Mouse (Mus musculus): ENCODE measurements around the gene Nfic.
"Not testable (repeated sequence)": the region's sequence is repeated elsewhere in the genome, so short reads cannot be mapped to it uniquely, and the experiment has no call there.

Nfic gene

GRCm38 (mm10) chr10:81460951-81461350 is 5.5 kb upstream of the Nfic start:
- DNase-seq (ENCODE audit: extremely low spot score, low spot score) = no peak

- no peak for DNase-seq (ENCODE audit: extremely low spot score, low spot score)
These were observed 5.0 kb upstream of the Nfic start for GRCm38 (mm10) chr10:81460471-81460870.

DNA sequence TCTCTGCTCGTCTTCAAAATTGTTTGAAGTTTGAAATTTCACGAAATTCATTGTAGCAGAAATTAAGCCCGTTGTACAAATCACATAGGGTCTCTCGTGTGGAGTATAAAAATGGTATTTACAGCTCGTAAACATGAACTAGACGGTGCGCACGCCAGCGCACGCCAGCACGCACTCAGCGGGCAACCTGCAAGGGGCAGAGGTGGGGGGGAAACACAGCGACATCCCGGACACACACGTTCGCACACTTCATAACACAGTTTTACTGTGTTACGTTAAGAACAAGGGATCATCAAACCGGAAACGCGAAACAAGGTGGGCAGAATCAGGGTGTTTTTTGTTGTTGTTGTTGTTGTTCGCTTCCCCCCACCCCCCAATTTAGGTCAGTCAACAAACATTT is 4.0 kb upstream of the Nfic start:
- DNase-seq (ENCODE audit: extremely low spot score, low spot score) = no peak

- no peak for DNase-seq (ENCODE audit: extremely low spot score, low spot score)
These were observed 2.8 kb upstream of the Nfic start for GRCm38 (mm10) chr10:81458267-81458666.

GRCm38 (mm10) chr10:81457624-81458023 is 2.2 kb upstream of the Nfic start:
- no peak for DNase-seq (ENCODE audit: extremely low spot score, low spot score)

DNA sequence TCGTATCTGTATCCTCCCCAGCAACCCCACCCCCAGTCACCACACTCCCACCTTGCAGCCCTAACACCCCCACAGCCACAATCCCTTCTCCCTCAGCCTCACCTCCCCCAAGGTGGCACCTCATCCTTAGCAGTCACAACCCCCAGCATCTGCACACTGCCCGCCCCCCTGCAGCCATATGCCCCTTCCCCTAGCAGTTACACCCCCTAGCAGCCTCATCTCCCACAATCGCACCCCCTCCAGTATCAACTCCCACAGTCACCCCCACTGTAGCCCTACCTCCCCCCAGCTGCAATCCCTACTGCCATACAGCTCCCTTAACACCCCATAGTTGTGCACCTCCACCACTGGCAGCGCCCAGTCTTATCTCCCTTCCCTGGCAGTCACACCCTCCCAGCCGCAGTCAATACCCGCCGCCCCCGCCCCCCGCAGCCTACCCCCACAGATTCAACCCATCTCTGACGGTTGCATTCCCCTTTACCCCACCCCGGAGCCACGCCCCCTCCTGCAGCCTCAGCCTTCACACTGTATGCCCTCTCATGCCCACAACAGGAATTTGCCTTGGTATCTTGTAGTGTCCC is 1.6 kb upstream of the Nfic start:
- DNase-seq (ENCODE audit: extremely low spot score, low spot score) = no peak

DNA sequence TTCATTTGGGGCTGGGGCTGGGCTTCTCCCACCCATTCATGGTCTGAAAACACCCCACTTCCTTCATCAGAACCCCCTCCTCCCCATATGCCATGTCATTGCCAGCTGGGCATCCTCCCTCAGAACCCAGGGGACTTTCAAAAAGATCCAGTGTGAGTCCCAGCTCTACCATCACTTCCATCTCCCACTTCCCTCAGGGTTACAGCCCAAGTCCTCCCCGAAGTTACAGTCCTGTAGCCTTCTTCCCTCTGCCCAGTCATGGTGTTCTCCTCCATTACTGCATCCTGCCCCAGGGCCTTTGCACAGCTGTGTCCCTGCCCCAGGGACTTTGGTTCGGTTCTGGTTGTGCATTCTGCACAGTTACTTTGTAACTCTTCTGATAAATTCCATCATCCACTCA is 1.3 kb downstream of the Nfic start:
- no peak for DNase-seq (ENCODE audit: extremely low spot score, low spot score)

DNA sequence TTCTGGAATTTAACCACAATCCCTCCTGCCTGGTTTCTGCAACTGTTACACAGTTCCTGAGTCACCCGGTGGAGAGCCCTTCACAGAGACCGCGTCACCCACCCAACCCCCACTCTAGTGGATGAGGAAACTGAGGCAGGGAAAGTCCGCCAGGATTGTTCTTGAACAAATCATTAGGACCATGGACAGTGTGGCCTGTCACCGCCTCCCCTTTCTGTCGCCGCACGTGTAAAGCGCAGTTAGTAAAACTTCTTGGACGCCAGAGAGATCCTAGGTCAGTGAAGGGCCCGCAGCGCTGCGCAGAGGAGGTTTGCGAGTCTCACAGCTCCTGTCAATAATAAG is 2.5 kb downstream of the Nfic start:
- DNase-seq (ENCODE audit: extremely low spot score, low spot score) = no peak

DNA sequence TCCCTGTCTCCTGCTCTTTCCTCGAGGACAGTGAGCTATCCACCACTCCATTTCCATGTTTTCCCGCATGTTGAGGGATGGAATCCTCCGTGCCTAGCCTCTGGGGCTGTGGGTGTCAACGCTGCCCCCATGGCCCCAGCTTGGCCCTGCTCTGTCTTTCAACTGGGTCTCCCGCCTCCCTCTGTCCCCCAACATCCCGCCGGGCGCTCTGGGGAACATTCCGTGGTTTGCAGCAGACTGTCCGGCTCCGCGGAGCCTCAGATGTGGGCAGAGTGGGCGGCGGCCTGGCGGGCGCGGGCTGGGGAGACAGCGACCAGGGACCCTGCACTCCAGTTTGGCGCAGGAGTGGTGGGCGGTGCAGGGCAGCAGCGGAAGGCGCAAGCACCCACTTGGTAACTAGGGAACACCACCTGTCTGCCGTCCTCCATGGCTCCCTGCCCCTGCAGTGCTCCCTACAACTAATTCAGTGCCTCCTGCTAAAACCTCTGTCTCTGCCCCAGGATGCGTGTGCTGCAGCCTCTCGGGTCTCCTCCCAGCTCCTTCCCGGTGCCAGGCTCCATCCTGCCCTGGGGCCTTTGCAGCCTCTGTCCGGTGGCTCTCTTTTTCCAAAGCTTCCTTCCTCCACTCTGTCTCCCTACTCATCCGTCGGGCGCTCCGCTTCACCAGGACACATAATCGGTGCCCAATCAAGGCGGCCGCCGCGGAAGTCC is 3.0 kb downstream of the Nfic start:
- no peak for DNase-seq (ENCODE audit: extremely low spot score, low spot score)

- no peak for DNase-seq (ENCODE audit: extremely low spot score, low spot score)
These were observed 4.1 kb downstream of the Nfic start for GRCm38 (mm10) chr10:81451365-81451745.

DNA sequence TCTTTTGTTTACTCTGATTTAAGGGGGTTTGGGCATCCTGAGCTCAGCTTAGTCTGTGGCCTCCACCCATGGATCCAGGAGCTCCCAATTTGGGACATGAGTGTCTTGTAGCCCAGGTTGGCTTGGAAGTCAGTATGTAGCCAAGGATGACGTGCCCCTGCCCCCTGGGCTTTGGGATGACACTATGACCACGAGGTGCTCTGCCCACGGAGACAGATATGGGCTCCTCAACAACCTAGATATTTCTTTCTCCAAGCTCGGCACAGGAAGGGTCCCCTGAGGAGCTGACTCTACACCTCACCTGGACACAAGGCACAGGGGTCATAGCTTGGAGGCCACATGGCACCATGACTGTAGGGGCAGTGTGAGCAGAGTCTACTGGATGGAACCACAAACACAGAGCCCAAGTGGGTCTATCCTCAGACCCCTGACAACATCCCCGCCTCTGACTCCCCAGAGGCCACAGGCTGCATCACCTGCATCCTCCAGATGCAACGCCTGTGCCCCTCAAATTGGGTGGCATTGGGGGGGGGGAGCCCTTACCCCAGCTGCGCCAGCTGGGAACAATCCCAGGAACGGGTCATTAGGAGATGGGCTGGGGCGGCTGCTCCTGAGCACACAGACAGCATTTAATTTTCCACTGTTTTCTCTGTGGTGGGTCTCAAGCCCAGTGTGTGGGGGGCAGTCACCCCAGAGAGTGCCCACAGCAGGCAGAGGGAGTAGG is 4.6 kb downstream of the Nfic start:
- DNase-seq (ENCODE audit: extremely low spot score, low spot score) = no peak

DNA sequence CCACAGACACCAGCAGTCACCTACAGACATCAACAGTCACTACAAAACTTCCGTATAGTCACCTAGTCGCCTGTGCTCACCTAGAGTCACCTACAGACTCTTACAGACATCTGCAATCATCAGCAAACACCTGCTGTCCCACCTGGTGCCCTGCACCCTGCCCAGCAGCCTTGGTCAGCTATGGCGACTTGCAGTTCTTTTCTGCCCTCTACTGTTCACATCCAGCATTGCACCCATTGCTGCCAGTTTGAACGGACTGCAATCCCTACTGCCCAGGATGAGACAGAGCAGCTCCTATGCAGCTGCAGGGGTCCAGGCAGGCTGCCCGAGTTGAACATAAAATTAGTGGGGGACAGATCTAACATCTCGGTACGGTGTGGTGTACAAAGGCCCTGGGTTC is 5.3 kb downstream of the Nfic start:
- peak; percentile 88 for DNase-seq (ENCODE audit: extremely low spot score, low spot score)

- DNase-seq (ENCODE audit: extremely low spot score, low spot score) = not testable (repeated sequence)
These were observed 9.9 kb downstream of the Nfic start for GRCm38 (mm10) chr10:81445516-81445915.

DNA sequence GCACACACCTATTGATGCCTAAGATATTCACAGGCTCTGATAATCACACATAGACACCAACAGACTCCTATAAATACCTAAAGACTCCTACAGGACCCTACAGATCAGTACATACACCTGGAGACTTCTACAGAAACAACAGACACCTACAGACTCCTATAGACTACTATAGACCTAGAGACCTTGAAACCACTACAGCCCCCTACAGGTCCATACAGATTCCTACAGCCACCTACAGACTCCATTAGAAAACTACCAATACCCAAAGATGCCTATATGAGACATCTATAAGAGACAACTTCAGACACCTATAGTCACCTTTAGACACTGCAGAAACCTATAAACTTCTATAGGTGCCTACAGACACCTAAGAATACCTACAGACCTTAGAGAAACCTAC is 14.4 kb downstream of the Nfic start:
- no peak for DNase-seq (ENCODE audit: extremely low spot score, low spot score)

- no peak for DNase-seq (ENCODE audit: extremely low spot score, low spot score)
These were observed 20.0 kb downstream of the Nfic start for GRCm38 (mm10) chr10:81435436-81435835.

DNA sequence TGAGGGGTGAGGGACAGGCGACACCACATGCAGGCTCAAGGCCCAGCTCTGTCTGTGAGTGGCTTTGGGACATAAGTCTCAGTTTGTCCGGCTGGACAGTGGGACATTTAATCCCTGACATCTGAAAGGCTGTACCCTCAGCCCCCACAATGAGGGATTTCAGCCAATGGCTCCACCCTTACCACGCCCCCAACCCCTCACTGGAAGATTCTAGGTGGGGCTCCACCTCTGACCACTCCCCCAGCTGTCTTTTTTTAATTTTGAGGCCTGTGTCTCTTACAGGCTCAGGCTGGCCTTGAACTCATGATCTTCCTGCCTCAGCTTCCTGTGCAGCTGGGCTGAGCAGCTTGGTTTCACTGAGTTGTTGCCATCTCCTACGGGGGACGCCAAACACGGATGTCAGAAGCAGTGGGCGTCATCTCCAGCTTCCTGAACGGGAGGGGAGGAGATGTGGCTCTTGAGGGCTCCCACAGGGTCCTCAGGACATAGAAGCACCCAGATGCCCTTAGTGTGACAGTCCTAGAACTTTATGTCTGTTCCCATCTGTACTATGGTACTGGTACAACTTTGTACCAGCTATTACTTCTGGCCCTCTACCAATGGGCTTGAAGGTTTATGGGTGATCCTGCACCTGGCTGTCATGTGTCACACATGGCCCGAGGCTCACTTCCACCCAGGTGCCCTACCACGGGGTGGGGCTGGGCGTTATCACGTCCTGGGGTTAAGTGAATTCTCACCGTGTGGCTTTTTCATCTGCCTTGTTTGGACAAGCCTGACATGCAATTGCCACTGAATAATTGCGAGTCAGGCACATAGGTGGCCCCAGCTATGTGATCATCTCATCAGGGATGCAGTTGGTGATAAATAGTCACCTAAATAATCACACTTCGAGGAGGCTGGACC is 20.8 kb downstream of the Nfic start:
- DNase-seq (ENCODE audit: extremely low spot score, low spot score) = no peak

GRCm38 (mm10) chr10:81433541-81434289 is 21.7 kb downstream of the Nfic start:
- DNase-seq (ENCODE audit: extremely low spot score, low spot score) = no peak

DNA sequence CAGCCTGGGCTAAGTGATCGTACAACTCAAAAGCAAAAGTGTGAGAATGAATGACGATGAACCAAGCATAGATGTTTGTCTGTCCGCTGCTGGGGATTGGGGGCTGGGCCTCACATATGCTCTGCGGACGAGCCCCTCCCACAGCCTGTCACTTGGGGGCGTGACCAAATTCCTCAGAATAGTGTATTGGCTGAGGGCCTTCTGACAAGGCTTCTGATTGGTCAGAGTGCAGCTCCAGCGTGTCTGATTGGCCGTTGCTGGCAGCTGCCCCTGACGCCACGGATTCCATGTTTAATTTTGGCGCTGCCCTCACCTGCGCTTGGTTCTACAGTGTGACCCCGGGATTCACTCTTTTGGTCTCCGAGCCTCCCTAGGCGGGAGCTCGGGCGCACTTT is 22.6 kb downstream of the Nfic start:
- DNase-seq (ENCODE audit: extremely low spot score, low spot score) = peak; percentile 75

DNA sequence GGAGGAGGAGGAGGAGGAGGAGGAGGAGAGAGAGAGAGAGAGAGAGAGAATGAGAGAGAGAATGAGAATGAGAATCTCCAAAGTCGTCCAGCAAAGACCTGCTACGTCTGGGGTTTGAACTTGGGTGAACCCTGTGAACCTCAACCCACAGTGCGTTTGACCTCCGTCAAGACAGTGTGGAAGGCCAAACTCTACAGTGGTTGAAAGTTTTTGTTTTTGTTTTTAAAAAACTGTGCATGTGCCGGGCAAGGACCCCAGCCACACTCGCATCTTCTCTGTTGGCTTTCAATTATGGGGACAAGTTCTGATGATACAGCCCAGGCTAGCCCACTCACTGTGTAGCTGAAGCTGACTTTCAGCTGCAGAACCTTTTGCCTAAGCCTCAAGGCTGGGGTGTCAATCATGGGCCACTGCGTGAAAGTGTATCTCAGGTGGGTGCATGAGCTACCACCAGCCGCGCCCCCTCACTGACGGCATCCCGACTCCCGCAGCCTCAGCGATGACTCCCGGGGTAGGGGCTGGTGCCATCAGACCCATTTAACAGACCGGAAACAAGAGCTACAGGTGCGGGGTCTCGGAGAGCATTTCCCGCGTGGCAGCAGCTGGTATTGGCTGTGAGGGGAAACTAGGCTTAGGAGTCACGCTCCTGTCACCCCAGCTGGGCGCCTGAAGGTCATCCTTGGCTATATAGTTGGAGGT is 23.1 kb downstream of the Nfic start:
- DNase-seq (ENCODE audit: extremely low spot score, low spot score) = peak; percentile 14

- DNase-seq (ENCODE audit: extremely low spot score, low spot score) = peak; percentile 44
These were observed 23.8 kb downstream of the Nfic start for GRCm38 (mm10) chr10:81431526-81432168.

All from neural tube, embryonic 10.5 days (tissue).